Mouse (Mus musculus): ENCODE results near the gene Dock8. TPM values are rescaled to one million over a fixed set of nuclear protein-coding genes. Genes with fewer than 3 reads are reported as not detected.
A peak's percentile ranks its signal among the peaks of the same experiment; 100 is the strongest.

The Dock8 gene
- total and polyA plus RNA-seq, 2 experiments, result 8.9 to 9.7 TPM

DNA sequence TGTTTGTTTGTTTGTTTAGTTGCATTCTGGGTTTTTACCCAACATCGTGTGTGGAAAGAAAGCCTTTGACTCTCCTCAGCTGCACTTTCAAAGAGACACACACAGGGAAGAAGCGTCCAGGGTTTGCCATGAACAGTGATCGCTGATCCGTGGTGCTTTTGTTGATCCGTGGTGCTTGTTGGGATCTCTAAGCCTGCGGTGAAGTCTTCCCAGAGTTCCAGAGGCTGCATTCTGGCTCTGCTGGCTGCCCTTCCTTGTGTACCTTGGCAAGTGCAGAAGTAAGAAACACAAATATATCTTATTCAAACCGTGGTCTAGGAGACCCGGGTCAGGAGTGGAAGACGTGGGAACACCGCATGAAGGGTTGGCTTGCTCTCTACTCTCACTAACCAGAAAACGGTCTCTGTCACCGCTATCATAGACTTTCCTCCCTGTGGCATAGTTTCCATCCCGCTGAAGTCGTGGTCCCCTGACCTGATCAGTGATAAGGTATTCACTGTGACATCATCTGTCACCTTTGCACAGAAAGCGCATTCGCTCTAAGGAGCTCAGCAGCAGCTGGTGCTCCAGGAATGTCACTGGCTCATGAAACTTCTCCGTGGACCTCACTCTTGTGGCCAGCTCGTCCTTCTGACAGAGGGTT, 112.4 kb downstream of the Dock8 start:
- no peaks in the 10 kb centered on the region for H3K27me3 ChIP-seq (ENCODE audit: control insufficient read depth, insufficient read depth, low read length)
- peak; percentile 87 for DNase-seq (ENCODE audit: extremely low read depth, low read depth, low spot score)
- peaks cover 4% of the 10 kb centered on the region; the same call in 1 of the 2 replicates for H3K36me3 ChIP-seq (ENCODE audit: control insufficient read depth, insufficient read depth, low read length)

GRCm38 (mm10) chr19:25116981-25117380, 117.6 kb downstream of the Dock8 start:
- no peaks in the 10 kb centered on the region for H3K79me2 ChIP-seq (ENCODE audit: control insufficient read depth, insufficient read depth, low read length)
- 16% methylated on average over 2 of the region's 2 CpGs for WGBS
- H3K9ac ChIP-seq (ENCODE audit: low read depth, low read length), result no peak overlapping the region
- no peak overlapping the region for H3K4me3 ChIP-seq (ENCODE audit: insufficient read depth, low read depth, low read length)
- TF ChIP-seq CTCF (IDR thresholded peaks at IDR 0.05; ENCODE audit: low read depth, low read length), result no peak
- no peak for TF ChIP-seq POLR2A (IDR thresholded peaks at IDR 0.05; ENCODE audit: extremely low read depth, insufficient read depth, low read length)
- DNase-seq (ENCODE audit: extremely low read depth, low read depth, low spot score), result peak; percentile 70
- peaks cover 4% of the 10 kb centered on the region; the same call in 1 of the 2 replicates for H3K4me1 ChIP-seq (ENCODE audit: control insufficient read depth, insufficient read depth, low read length)
- peaks cover 12% of the 10 kb centered on the region for H3K36me3 ChIP-seq (ENCODE audit: control insufficient read depth, insufficient read depth, low read length)
- H3K27me3 ChIP-seq (ENCODE audit: control insufficient read depth, insufficient read depth, low read length), result no peaks in the 10 kb centered on the region
- no peak overlapping the region for H3K27ac ChIP-seq (replicated peaks; ENCODE audit: insufficient read depth, low read depth, low read length)

More for the DNA sequence above, 112.4 kb downstream of the Dock8 start:
- Histone ChIP-seq H3K4me1 (ENCODE audit: control insufficient read depth, insufficient read depth, low read length) (peaks cover 3% of the 10 kb centered on the region; the same call in 1 of the 2 replicates), H3K27ac (replicated peaks; ENCODE audit: insufficient read depth, low read depth, low read length) (peak overlapping the region; percentile 72), H3K4me3 (ENCODE audit: insufficient read depth, low read depth, low read length) (peak overlapping the region; percentile 21), H3K79me2 (ENCODE audit: control insufficient read depth, insufficient read depth, low read length) (no peaks in the 10 kb centered on the region), H3K9ac (ENCODE audit: low read depth, low read length) (peak overlapping the region; percentile 45)
- no peak for TF ChIP-seq POLR2A (IDR thresholded peaks at IDR 0.05; ENCODE audit: extremely low read depth, insufficient read depth, low read length)
- TF ChIP-seq CTCF (IDR thresholded peaks at IDR 0.05; ENCODE audit: low read depth, low read length), result no peak
- WGBS, result 24% methylated on average over 18 of the region's 18 CpGs

DNA sequence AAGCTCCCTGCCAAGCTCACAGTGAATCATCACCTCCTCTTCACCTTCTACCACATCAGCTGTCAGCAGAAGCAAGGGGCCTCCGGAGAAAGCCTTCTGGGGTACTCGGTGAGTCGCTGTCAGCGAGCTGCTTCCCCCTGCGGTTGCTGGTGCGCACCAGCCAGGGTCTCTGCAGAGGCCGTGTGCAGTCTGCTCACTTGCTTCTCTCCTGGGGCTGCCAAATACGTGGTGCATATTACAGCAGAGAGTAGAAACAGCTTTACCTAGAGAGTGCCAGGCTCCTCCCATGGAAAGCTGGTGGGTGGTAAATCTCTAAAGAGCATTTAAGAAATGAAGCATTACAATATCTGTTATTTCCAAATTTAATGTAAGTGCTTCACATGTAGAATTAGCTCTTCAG, 123.1 kb downstream of the Dock8 start:
- Histone ChIP-seq H3K4me1 (ENCODE audit: control insufficient read depth, insufficient read depth, low read length) (no peaks in the 10 kb centered on the region), H3K79me2 (ENCODE audit: control insufficient read depth, insufficient read depth, low read length) (no peaks in the 10 kb centered on the region), H3K27ac (replicated peaks; ENCODE audit: insufficient read depth, low read depth, low read length) (no peak overlapping the region), H3K27me3 (ENCODE audit: control insufficient read depth, insufficient read depth, low read length) (no peaks in the 10 kb centered on the region), H3K36me3 (ENCODE audit: control insufficient read depth, insufficient read depth, low read length) (peaks cover 27% of the 10 kb centered on the region), H3K9ac (ENCODE audit: low read depth, low read length) (no peak overlapping the region), H3K4me3 (ENCODE audit: insufficient read depth, low read depth, low read length) (no peak overlapping the region)
- TF ChIP-seq POLR2A (IDR thresholded peaks at IDR 0.05; ENCODE audit: extremely low read depth, insufficient read depth, low read length) (no peak), CTCF (IDR thresholded peaks at IDR 0.05; ENCODE audit: low read depth, low read length) (no peak)
- no peak for DNase-seq (ENCODE audit: extremely low read depth, low read depth, low spot score)
- WGBS, result 89% methylated on average over 8 of the region's 8 CpGs

- no peak for DNase-seq (ENCODE audit: extremely low read depth, low read depth, low spot score)
These were observed 123.7 kb downstream of the Dock8 start for GRCm38 (mm10) chr19:25123031-25123430.

DNA sequence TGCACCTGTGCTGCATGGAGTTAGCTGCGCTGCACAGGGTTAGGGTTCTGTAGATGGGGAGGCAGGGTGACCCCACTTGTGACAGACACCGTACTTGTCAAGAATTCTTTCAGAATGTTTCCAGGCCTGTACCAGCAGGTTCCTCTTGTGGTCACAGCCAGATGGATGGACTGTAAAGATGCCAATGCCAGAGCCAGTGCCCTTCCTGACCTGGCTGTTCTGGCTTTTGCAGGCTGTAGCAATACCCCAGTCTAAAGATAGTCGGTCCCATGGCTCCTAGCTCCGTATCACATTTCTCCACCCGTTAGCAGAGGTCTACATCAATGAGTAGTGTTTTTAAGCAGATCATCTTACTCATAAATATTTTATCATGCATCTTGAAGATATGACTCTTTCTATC, 124.1 kb downstream of the Dock8 start:
- no peak overlapping the region for H3K9ac ChIP-seq (ENCODE audit: low read depth, low read length)
- H3K36me3 ChIP-seq (ENCODE audit: control insufficient read depth, insufficient read depth, low read length), result peaks cover 27% of the 10 kb centered on the region
- H3K4me1 ChIP-seq (ENCODE audit: control insufficient read depth, insufficient read depth, low read length), result no peaks in the 10 kb centered on the region
- DNase-seq (ENCODE audit: extremely low read depth, low read depth, low spot score), result no peak
- H3K27ac ChIP-seq (replicated peaks; ENCODE audit: insufficient read depth, low read depth, low read length), result no peak overlapping the region
- no peak overlapping the region for H3K4me3 ChIP-seq (ENCODE audit: insufficient read depth, low read depth, low read length)
- WGBS, result 88% methylated on average over 5 of the region's 5 CpGs
- H3K27me3 ChIP-seq (ENCODE audit: control insufficient read depth, insufficient read depth, low read length), result no peaks in the 10 kb centered on the region
- TF ChIP-seq CTCF (IDR thresholded peaks at IDR 0.05; ENCODE audit: low read depth, low read length) (no peak), POLR2A (IDR thresholded peaks at IDR 0.05; ENCODE audit: extremely low read depth, insufficient read depth, low read length) (no peak)
- no peaks in the 10 kb centered on the region for H3K79me2 ChIP-seq (ENCODE audit: control insufficient read depth, insufficient read depth, low read length)

More at GRCm38 (mm10) chr19:25123031-25123430, 123.7 kb downstream of the Dock8 start:
- Histone ChIP-seq H3K9ac (ENCODE audit: low read depth, low read length) (no peak overlapping the region), H3K79me2 (ENCODE audit: control insufficient read depth, insufficient read depth, low read length) (no peaks in the 10 kb centered on the region), H3K27me3 (ENCODE audit: control insufficient read depth, insufficient read depth, low read length) (no peaks in the 10 kb centered on the region), H3K4me3 (ENCODE audit: insufficient read depth, low read depth, low read length) (no peak overlapping the region), H3K36me3 (ENCODE audit: control insufficient read depth, insufficient read depth, low read length) (peaks cover 27% of the 10 kb centered on the region), H3K27ac (replicated peaks; ENCODE audit: insufficient read depth, low read depth, low read length) (no peak overlapping the region), H3K4me1 (ENCODE audit: control insufficient read depth, insufficient read depth, low read length) (no peaks in the 10 kb centered on the region)
- WGBS, result 53% methylated on average over 13 of the region's 13 CpGs
- TF ChIP-seq CTCF (IDR thresholded peaks at IDR 0.05; ENCODE audit: low read depth, low read length), result no peak

DNA sequence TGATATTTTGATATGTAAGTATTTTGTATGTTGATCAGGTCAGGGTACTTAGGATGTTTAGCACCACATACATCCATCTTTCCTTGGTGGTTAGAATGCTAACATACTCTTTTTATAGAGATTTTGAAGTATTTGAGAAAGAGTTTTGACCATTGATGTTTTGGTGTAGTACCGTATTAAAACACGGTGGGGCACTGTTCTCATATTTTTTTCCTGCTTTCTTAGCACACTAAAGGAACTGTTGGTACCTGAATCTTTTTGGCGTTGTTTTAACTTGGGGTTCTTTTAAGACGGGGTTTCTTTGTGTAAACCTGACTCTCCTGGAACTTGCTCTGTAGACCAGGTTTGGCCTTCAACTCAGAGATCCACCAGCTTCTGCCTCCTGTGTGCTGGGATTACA, 133.0 kb downstream of the Dock8 start:
- H3K4me1 ChIP-seq (ENCODE audit: control insufficient read depth, insufficient read depth, low read length), result no peaks in the 10 kb centered on the region
- 27% methylated on average over 4 of the region's 4 CpGs for whole genome bisulfite sequencing
- TF ChIP-seq POLR2A (IDR thresholded peaks at IDR 0.05; ENCODE audit: extremely low read depth, insufficient read depth, low read length), result no peak
- peak; percentile 35; the same call in 1 of the 2 replicates for TF ChIP-seq CTCF (IDR thresholded peaks at IDR 0.05; ENCODE audit: low read depth, low read length)
- no peak overlapping the region for H3K9ac ChIP-seq (ENCODE audit: low read depth, low read length)
- no peaks in the 10 kb centered on the region for H3K79me2 ChIP-seq (ENCODE audit: control insufficient read depth, insufficient read depth, low read length)
- no peaks in the 10 kb centered on the region for H3K27me3 ChIP-seq (ENCODE audit: control insufficient read depth, insufficient read depth, low read length)
- DNase-seq (ENCODE audit: extremely low read depth, low read depth, low spot score), result no peak
- H3K4me3 ChIP-seq (ENCODE audit: insufficient read depth, low read depth, low read length), result no peak overlapping the region
- H3K36me3 ChIP-seq (ENCODE audit: control insufficient read depth, insufficient read depth, low read length), result peaks cover 30% of the 10 kb centered on the region
- no peak overlapping the region for H3K27ac ChIP-seq (replicated peaks; ENCODE audit: insufficient read depth, low read depth, low read length)

Measured in liver, adult 2 months (tissue).